Mouse (Mus musculus): Measurements from ENCODE around the gene Gm11992.

Gm11992 gene

DNA sequence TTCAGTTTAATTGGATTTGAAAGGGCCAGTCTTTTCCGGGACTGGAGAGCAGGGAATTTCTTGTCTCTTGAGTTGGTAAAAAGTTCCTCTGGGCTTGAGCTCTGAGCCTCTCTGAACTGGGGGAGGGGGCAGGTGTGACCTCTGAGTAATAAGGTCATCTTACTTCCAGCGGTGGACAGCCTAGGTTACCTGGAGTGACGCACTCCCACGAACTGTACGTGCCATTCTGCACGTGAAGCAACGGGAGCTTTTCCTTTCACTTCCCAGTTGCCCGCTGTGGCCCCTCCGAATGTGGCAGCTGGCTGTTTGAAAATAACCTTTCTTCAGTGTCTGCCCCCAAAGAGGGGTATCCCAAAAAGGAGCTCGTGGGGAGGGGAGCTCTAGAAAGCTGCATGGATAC is 67.7 kb downstream of the Gm11992 start:
- DNase-seq: no peak

DNA sequence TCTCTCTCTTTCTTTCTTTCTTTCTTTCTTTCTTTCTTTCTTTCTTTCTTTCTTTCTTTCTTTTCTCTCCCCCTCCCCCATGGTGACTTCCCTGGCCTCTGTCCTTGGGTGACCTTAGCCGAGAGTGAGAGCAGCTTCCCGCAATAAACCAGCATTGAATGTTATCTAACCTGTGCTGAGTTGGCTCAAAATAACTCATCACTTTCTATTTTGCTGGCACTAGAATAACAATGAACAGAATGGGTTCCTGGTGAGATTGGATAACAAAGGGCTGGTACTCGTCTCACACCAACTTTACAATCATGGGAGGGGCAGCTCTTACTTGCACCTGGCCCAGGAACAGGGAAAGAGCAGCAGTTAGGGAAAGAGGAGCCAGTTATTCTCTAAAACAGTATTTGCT is 68.5 kb downstream of the Gm11992 start:
- DNase-seq: no peak

- no peak for DNase-seq
Observed at GRCm38 (mm10) chr11:9117358-9118049, 69.1 kb downstream of the Gm11992 start.

DNA sequence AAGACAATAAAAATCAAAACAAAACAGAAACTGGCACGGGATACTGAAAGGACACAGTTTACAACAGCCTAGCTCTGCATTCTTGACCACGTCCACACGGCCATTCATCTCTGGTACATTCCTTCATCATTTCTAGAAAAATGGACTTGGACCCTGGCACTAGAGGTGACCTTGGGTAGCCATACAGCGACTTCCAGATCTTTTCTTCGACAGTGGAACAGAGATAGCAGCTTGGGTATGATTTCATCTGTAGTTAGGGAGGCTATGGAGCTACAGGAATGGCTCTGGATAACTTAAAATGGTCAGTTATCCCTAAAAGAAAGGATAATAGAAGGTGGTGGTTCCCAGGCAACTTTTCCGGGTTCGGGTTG is 69.6 kb downstream of the Gm11992 start, which contains the start of gene Upp1:
Gene Upp1, plus strand, starts transcription at position 54 of the 371 bp plus-strand sequence.
- no peak for DNase-seq

DNA sequence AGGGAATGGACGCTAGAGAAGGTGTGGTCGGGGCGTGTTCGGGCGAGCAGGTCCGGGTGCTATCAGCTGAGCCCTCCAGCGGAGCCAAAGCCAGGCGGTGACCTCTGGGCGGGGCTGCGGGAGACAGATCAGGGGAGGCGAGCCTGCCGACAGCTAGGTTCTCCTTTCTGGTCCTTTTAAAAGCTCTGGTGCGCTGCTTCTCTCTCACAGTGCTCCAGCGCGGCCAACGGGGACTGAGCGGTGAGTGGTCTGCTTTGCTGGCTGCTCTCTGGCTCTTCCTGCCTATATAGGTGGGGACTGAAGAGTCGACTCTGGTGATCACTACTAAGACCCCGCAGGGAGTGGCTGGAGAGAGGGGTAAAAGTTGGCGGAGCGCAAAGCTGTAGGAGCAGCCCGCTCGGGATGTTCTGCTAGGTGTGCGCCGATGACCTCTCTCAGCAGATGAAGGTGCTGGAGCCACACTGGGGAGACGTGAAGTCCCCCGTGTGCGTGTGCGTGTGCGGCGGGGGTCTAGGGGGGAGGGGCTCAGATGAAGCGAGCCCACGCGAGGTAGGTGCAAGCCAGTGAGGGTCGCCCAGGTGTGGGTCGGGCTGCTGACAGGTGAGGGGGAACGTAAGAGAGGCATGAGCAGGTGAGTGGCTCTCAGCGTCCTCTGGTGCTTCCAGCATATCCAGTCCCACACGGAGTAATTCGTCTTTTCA is 70.2 kb downstream of the Gm11992 start:
- no peak for DNase-seq

Measured in thymus, adult 18-20 months (tissue).